Mouse (Mus musculus): ENCODE results near the gene Tradd.

The Tradd gene

DNA sequence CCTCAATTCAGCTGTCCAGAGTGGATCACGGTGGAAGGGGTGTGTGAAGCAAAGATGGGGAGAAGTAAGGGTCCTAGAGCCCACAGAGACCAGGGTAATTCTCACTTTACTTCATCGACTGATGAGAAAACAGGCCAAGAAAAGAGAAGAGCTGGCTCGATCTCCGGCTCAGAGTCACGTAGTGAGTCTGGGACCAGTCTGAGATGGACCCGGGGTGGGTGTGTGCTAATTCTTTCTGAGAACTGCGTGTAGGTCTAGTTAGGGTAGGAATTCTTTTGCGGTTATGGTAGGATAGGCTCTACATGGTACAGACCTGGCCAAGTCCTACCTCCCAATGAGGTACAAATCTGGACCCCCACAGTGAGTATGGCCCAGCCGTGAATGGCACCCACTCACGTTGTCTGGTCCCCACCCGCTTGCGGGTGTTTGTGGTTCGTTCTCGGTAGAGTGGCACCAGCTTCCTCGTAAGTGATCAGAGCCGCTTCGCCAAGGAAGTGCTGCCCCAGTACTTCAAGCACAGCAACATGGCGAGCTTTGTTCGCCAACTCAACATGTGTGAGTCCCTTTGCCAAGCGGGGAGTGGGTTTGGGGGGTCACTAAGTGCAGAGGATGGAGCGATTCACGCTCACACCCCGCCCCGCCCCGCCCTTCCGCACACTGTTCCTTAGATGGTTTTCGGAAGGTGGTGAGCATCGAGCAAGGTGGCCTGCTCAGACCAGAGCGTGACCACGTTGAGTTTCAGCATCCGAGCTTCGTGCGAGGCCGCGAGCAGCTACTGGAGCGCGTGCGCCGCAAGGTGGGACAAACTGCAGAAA lies 5.9 kb upstream of the Tradd start:
- no peak for DNase-seq (ENCODE audit: low spot score)

DNA sequence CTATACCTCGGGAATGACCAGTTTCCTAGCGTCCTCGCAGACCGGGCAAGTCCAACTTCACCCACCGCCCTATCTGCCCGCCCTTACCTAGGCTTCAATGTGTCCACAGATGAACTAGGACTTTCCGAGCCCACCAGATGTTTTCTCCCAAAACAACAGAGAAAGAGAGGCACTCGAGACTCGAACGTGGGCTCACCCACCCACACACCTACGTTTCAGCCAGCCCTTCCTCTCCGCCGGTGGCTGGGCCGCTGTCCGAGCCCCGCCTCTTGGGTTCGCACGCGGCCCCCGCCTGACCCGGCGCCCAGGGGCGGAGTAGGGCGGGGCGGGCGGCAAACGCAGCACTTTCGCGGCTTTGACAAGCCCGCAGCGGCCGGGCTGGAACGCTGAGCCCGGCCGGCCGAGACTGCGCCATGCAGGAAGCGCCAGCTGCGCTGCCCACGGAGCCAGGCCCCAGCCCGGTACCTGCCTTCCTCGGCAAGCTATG lies 5.1 kb upstream of the Tradd start, which contains the start of gene Hsf4:
TSS of gene Hsf4 (plus strand) at position 341 of the 487 bp plus-strand sequence.
- DNase-seq (ENCODE audit: low spot score): no peak

DNA sequence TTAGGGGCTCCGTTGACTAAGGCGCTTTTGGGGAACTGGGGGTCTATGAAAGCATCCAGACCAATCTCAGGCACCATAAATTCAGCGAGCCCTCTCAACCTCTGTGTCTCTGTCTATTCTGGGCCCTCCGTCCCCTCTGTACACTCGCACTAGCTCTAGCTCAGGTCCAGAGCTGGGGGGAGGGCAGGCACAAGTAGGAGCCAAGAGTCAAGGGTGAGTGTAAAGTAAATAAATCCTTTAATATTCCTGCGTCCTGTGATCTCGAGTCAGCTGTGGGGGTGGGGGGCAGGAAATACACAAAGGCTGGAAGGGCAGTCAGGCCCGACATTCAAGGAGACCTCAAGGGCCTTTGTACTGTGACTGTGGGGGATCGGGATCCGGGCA lies 4.7 kb upstream of the Tradd start:
- no peak for DNase-seq (ENCODE audit: low spot score)

DNA sequence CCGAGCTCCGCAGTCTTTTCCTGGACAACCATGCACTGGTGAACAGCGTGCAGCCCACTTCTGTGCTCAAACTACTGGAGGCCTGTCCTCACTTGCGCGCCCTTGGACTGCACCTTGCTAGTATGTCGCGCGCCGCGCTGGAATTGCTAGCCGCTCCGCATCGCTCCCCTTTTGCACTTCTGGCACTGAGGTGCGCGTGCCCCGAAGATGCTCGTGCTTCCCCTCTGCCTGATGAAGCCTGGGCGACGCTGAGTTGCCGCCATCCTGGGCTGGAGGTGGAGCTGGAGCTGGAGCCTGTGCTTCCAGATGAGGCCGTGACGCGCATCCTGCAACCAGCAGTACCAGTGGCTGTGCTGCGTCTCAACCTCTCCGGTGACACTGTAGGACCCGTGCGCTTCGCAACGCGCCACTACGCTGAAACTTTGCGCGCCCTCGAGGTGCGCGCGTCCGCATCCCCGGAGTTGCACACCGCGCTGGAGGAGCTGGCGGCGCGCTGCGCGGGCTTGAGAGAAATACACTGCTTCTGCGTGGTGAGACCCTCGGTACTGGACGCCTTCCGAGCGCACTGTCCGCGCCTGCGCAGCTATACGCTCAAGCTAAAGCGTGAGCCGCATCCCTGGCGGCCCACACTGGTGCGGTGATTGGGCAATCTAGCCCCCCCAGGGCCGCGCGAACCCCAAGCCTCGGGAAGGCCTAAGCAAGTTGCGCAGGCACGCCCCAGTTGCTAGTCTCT lies 4.1 kb upstream of the Tradd start:
- peak; percentile 82 for DNase-seq (ENCODE audit: low spot score)

DNA sequence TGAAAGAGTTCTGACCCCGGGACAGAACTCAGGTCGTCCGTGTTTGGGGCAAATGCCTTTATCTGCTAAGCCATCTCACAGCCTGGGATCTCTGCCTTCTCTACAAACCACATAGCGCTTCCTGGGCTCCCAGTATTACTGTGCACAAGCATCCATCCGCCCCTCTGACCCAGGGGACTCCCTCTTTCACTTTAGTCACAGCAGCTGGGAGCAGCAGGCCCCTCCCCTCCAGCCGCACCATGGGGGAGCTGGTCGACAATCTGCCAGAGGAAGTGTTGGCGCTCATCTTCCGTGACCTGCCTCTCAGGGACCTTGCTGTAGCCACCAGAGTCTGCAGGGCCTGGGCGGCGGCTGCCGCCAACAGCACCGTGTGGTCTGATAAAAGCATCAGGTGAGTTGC lies 2.4 kb upstream of the Tradd start:
- DNase-seq (ENCODE audit: low spot score): no peak

DNA sequence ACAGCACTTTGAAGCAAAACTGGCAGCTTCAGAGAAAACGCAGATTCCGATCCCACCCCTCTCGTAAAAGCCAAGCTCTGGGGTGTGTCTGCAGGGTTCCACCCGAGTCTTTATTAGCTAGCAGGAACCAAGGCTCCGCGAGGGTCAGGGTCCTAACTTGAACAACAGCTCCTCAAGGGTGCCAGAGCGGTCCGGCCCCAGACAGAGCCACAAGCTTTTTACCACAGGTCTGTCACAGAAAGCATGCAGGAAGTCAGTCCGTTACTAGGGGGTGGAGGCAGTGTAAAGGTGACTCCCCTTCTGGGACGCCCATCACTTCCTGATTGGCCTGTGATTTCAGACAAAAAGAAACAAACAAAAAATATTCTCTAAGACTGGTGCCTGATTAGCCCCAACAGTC lies 719 bp upstream of the Tradd start:
- no peak for DNase-seq (ENCODE audit: low spot score)

DNA sequence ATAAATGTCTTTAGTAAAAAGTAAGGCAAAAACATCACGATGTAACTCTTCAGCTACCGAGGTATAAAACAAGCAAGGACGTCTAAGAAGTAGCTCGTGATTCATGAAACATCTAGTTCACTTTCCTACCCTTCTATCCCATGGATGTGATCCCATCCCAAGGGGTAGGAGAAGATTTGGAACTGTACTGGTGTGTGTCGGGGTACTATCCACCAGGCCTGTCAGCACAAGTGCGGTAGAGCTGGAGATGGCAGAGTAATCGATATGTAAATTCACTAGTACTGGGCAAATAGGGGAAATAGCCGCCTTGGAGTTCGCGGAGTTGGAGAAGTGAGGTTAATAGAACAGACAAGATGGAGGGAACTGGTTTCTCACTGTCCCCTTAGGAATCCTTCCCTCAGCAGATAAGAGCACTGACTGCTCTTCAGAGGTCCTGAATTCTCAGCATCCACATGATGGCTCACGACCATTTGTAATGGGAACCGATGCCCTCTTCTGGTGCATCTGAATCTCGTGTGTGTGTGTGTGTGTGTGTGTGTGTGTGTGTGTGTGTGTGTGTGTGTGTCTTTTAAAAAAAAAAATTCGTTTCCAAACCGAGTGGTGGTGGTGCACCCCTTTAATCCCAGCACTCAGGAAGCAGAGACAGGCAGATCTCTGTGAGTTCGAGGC lies 1.0 kb downstream of the Tradd start:
- DNase-seq (ENCODE audit: low spot score): no peak

DNA sequence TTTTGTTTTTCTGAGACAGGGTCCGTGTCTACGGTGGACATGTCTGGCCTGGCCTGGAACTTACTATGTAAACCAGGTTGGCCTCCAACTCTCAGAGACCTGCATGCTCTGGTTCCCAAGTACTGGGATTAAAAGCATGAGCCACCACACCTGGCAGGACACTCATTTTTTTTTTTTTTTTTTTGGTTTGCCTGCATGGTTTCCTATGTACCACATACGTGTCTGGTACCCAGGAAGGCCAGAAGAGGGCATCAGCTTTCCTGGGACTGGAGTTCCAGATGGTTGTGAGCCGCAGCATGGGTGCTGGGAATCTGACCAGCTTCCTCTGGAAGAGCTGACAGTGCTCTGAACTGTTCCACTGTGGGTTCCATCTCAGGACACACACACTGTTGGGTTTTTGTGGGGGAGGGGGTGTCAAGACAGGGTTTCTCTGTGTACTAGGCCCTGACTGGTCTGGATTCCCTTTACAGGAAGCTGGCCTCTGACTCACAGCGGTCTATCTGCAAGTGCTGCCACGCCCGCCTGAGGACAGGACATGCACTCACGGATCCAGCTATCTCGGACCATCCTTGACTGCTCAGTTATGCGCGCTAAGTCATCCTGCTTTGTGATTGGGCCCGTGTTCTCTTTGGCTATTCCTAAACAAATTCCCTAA lies 3.0 kb downstream of the Tradd start:
- DNase-seq (ENCODE audit: low spot score): no peak

DNA sequence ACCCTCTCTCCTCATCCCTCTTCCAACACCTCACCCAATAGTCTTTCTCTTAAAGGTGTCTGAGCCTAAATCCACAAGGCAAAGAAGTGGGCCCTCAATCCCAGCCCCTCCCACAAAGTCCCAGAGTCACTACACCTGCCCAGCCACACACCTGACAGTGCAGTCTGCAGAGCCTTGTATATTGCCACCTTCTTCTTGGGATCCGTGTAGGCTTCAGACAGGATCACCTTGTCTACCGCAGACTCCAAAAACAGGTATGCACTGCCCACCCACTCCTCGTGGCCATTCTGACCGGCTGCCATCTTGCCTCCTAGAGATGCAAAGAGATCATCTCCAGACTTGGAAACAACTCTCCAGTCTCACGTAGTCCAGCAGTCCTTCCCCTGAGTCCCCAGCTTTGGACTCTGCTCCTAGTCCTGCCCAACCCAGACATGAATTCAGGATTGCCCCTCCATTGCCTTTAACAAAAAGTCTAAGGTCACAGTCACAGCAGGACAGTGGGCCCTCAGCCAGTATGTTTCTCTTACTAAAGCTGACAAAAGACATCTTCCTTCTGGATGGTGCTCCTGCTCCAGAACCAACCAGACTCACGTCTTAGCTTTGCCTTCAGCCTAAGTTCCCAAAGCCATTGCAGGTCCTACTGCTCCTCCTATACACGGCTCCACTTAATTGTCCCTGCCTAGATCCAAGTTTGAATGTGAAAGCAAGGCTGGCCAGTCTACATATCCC lies 3.9 kb downstream of the Tradd start:
- no peak for DNase-seq (ENCODE audit: low spot score)

DNA sequence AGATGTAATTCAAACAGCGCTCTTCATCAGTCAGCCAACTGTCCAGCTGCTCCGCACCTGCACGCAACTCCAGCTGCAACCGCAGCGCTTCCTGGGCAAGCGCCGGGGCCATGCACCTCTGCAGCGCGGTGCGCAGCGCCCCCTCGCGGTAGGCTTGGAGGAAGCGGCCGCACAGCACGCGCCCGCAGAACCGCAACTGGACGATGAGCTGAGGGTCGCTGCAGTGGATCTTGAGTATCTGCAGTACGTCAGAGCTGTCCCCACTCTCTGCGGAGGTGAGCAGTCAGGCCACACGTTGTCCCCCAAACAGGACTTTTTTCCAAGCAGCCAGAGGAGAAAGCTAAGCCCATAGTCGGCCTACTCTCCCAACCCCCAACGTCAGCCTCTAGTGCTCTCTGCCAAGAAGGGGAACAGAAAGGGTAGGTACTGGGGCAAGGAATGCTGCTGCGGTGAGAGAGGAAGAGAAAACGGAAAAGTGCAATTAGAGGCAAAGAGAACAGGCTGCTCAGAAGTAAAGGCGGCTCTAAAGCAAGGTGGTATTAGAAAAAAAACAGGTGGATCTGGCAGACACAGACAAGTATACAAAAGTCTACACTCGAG lies 4.6 kb downstream of the Tradd start:
- no peak for DNase-seq (ENCODE audit: low spot score)

DNA sequence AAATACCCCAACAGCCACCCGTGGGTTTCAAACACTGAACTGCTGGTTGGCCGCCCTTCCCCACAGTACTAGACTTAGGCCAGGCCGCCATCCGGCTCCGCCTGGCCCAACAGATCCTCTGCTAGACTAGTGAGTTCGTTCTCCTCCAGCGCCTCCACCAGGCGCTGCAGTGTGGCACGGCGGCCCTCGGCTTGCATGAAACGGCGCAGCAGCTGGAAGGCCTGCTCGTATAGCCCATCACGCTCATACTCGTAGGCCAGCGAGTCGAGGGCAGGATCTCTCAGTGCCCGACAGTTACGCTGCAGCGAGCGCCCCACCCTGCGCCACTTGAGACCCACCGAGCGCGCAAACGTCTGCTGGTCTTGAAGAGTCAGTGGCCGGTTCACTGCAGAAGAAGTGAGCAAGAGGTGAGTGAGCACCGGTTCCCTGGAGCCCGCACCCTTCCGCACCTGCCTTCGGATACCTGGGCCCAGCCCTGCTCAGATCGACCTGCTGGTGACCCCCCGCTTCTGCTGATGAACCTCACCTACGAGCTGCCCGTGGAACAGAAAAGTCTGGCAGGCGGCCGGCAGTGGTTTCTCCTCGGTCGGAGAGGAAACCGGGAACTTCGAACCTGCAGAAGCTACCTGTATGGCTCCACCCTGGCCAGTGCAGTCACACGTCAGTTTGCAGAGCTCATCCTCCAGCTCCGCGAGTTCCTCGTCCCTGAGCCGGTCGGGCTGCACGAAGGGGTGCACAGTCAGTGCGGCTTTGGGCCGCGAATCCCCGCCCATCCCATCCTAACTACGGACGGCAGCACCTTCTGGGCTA lies 5.3 kb downstream of the Tradd start:
- DNase-seq (ENCODE audit: low spot score): no peak

DNA sequence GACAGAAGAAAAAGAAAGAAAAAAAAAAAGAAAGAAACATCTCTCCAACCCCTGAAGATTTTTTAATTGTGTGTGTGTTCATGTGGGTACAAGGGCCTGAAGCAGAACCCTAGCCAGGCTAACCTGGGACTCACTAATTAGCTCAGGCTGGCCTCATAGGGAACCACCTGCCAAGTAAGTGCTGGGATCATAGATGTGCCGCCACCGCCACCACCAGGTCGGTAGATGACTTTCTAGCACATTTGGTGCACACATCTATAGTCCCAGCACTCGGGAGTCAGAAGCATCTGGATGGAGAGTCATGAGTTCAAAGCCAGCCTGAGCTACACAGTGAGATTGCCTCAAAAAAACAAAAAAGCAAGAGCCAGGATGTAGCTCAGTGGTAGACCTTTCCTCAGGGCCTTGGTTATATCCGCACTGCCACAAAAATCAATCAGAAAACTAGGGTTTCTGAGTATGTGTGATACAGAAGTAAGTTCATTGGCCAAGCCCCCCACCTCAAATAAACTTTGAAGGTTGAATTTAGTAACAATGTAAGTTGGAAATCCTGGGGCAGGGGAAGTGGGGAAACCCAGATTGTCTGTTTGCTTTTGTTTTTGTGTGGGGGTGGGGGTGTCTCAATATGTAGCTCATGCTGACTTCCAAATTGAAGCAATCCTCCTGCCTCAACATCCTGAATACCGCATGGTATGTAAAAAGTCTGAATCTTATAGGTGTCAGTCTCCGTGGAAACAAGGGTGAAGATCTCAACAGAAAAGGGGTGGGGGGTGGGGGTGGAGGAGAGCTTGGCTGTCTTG lies 6.9 kb downstream of the Tradd start:
- DNase-seq (ENCODE audit: low spot score): no peak

DNA sequence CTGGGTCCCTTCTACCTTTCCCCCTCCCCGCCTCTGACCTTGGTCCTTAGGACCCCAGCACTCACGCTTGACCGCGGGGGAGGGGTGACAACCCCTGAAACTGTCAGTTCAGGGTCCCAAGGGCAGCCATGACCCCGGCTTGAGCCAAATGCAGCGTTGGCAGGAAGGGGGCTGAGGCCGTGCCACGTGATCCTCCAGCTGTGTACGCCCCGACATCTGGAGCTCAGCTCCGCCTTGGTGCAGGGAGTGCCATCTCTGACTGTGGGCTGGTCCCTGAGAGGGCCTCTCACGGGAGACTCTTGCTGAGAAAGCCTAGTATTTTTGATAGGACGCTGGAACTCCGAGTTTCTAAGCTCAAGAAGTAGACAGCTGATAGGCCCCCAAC lies 9.5 kb downstream of the Tradd start, which contains the start of gene B3gnt9:
TSS of gene B3gnt9 (minus strand) at position 188 of the 385 bp plus-strand sequence.
- no peak for DNase-seq (ENCODE audit: low spot score)

DNA sequence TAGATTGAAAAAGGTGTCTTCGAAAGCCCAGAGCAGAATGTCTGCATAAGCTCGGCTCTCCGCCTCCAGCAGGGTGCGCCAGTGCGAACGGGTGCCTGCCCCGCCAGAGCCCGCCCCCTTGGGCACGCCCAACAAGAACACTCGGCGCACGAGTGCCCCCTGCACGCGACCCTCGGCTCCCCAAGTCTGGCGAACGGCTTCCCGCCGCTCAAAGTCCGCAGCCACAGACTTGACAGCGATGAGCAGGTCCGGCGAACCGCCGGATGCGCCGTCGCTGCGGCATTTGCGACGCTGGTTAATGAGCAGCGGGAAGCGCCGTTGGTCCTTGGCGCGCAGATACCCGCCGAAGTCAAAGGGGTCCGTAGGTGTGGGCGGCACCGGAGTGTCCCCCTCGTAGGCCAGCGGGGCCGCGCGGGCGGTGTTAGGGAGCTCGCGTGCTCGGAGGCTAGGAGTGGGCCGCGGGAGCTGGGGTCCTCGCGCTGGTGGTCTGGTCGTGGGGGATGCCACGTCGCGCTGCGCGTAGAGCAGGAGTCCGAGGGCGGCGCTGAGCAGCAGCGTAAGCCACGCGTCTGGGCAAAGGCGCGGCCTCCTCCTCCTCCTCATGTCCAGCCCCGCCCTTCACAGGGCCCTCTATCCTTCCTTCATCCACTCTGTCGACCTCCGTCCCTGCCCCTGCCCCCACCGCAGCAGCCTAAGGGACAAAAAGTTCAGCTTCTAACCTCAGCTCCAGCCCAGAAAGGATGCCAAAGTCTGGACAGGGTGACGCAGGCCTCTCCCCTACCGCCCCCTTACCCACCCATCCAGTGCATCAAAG lies 10.1 kb downstream of the Tradd start:
- DNase-seq (ENCODE audit: low spot score): peak; percentile 87

DNA sequence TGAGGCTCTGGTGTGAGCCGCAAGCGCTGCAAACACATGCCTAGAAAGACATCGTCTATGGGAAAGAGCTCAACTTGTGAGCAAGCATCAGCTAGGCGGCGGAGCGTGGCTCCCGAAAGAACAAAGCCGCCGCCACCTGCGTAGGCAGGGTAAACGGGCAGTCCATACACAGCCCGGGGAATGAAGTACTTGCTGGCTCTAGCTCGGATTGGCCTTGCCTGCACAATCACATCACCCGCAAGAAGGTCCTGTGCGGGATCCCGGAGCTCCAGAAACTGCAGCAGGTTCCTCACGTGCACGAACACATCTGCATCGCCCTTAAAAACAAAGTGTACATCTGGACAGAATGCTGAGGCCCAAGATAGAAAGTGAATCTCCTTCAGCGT lies 10.7 kb downstream of the Tradd start:
- no peak for DNase-seq (ENCODE audit: low spot score)

DNA sequence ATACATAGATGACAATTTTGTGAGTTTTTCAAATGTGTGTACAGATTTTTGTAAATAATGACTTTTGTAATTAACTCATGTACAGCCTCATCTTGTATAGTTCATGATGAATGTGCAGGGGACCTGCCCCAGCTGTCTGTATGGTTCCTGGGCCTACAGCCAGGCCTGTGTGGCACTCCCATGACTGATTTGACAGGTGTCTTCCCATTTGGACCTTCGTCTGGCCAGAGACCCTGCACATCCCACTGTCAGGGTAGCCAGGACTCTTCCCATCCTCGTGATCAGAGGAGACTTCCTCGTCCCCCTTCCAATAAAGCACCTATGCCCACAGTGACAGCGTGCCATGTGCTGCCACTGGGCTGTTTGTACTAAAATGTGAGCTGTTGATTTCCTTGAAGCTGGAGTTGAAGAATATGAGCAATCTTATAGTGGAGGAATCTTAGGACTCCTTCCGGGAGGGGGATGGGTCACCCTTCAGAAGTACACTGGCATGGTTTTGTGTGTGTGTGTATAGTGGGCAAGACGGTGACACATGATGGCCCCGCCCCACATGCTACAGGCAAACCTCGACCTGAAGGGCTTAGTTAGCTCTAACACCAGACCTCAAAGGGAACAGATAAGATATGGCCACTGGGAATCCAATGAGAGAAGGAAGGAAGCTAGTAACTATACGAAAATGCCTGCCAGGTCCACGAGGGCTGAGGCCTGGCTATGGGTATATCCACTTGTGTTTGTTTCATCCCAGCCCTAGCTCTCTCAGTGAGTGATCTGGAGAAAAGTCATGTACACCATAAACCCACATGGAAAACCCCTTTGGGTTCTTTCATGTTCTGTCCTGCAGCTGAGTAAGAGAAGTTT lies 11.5 kb downstream of the Tradd start:
- no peak for DNase-seq (ENCODE audit: low spot score)

DNA sequence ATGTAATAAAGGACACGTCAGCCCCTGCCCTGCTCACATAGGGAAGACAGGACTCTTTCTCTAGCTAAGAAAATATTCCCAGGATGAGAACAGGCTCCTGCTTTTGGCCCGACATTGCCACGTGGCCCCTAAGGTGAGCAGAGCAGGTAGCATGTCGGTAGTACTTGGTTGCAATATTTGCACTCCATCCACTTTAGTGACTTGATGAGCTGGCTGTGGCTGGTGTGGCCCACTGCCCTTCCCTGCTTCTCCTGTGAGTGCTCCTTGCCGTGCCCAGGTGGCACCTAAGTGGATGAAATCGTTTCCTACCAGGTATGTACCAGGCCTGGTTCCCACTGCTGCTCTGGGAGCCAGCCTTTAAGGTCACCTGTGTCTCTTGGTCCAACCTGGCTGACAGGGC lies 12.5 kb downstream of the Tradd start:
- DNase-seq (ENCODE audit: low spot score): no peak

DNA sequence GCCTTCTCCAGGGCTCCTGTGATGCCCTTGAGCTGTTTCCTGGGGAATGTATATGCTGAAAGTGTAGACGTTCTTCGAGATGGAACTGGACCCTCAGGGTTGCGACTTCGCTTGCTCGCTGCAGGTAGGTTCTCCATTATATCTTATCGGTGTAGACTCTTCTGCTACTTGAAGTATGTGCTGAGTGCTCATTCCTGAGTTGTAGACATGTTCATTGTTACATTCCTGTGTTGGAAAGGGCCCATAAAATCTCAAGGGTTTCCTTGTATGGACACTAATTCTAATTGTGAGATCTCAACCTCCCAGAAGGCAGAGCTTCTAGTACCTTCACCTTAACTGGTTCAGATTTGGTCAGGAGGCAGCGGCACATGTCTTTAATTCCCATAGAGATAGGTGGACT lies 23.4 kb downstream of the Tradd start:
- no peak for DNase-seq (ENCODE audit: low spot score)
